Mouse (Mus musculus): Measurements from ENCODE around the gene Ucn2.

The Ucn2 gene

GRCm38 (mm10) chr9:108985710-108986109 lies at the start of gene Ucn2:
Ucn2 (plus strand) TSS chr9:108986010.
- no peak for DNase-seq (ENCODE audit: low spot score in 2 of 2)

- DNase-seq (ENCODE audit: low spot score in 2 of 2): peak; percentile 97 to 98
These were observed 49.1 kb upstream of the Ucn2 start, which contains the start of gene Uqcrc1 for GRCm38 (mm10) chr9:108936418-108937364. Uqcrc1 (plus strand) TSS chr9:108936633.

- DNase-seq (ENCODE audit: low spot score in 2 of 2): no peak
These were observed 40.7 kb upstream of the Ucn2 start for GRCm38 (mm10) chr9:108945111-108945510.

- DNase-seq (ENCODE audit: low spot score in 2 of 2): no peak
These were observed 40.2 kb upstream of the Ucn2 start for GRCm38 (mm10) chr9:108945608-108946007.

- DNase-seq (ENCODE audit: low spot score in 2 of 2): no peak
These were observed 36.4 kb upstream of the Ucn2 start for GRCm38 (mm10) chr9:108949231-108949966.

GRCm38 (mm10) chr9:108949967-108950728 lies 35.7 kb upstream of the Ucn2 start:
- no peak for DNase-seq (ENCODE audit: low spot score in 2 of 2)

GRCm38 (mm10) chr9:108953081-108953636 lies 32.7 kb upstream of the Ucn2 start, which contains the start of gene Col7a1:
Col7a1 (plus strand) TSS chr9:108953586.
- no peak for DNase-seq (ENCODE audit: low spot score in 2 of 2)

- DNase-seq (ENCODE audit: low spot score in 2 of 2): no peak
These were observed 30.6 kb upstream of the Ucn2 start for GRCm38 (mm10) chr9:108955241-108955640.

GRCm38 (mm10) chr9:108955846-108956245 lies 30.0 kb upstream of the Ucn2 start:
- no peak for DNase-seq (ENCODE audit: low spot score in 2 of 2)

GRCm38 (mm10) chr9:108963577-108963976 lies 22.2 kb upstream of the Ucn2 start:
- DNase-seq (ENCODE audit: low spot score in 2 of 2): no peak

GRCm38 (mm10) chr9:108964338-108964737 lies 21.5 kb upstream of the Ucn2 start:
- no peak for DNase-seq (ENCODE audit: low spot score in 2 of 2)

GRCm38 (mm10) chr9:108970623-108971022 lies 15.2 kb upstream of the Ucn2 start:
- no peak for DNase-seq (ENCODE audit: low spot score in 2 of 2)

- no peak for DNase-seq (ENCODE audit: low spot score in 2 of 2)
These were observed 9.3 kb upstream of the Ucn2 start for GRCm38 (mm10) chr9:108976483-108976882.

GRCm38 (mm10) chr9:108977966-108978365 lies 7.8 kb upstream of the Ucn2 start:
- DNase-seq (ENCODE audit: low spot score in 2 of 2): no peak

GRCm38 (mm10) chr9:108982498-108982897 lies 3.3 kb upstream of the Ucn2 start:
- DNase-seq (ENCODE audit: low spot score in 2 of 2): no peak

GRCm38 (mm10) chr9:108983209-108983608 lies 2.6 kb upstream of the Ucn2 start:
- DNase-seq (ENCODE audit: low spot score in 2 of 2): no peak

- peak in 1 of 2 experiments; percentile 51 for DNase-seq (ENCODE audit: low spot score in 2 of 2)
These were observed 2.0 kb downstream of the Ucn2 start for GRCm38 (mm10) chr9:108987704-108988350.

GRCm38 (mm10) chr9:108989802-108990461 lies 4.1 kb downstream of the Ucn2 start:
- DNase-seq (ENCODE audit: low spot score in 2 of 2): peak; percentile 45 to 47

GRCm38 (mm10) chr9:108990462-108990820 lies 4.6 kb downstream of the Ucn2 start:
- DNase-seq (ENCODE audit: low spot score in 2 of 2): peak in 1 of 2 experiments; percentile 38

- peak; percentile 96 to 98 for DNase-seq (ENCODE audit: low spot score in 2 of 2)
These were observed 5.7 kb downstream of the Ucn2 start, which contains the start of gene Pfkfb4 for GRCm38 (mm10) chr9:108991428-108992084. Pfkfb4 (plus strand) TSS chr9:108991778.

Measured in right cerebral cortex, postnatal 10 days (tissue).